Mouse (Mus musculus) CH12.LX (cell line): ENCODE data around the gene Gm8764.
"Not testable (repeated sequence)": the region's sequence is repeated elsewhere in the genome, so short reads cannot be mapped to it uniquely, and the experiment has no call there.

Source experiments
- CHD1 ChIP-seq: IDR thresholded peaks from 2 replicates; pipeline ENCODE4 v1.6.1; 2012; ENCODE audit warnings: low read depth, low read length, improper control_type of control experiment, inconsistent platforms
- CHD2 ChIP-seq: IDR thresholded peaks from 2 replicates; pipeline ENCODE4 v1.6.1; 2011; ENCODE audit warnings: low read length, improper control_type of control experiment
- CTCF ChIP-seq, 2 experiments: IDR thresholded peaks in 1 of 2; conservative IDR thresholded peaks in 1 of 2; 2 replicates each; pipeline ENCODE4 v1.5.1; 2011 to 2012; ENCODE audit warnings: low read depth in 2 of 2, low read length in 2 of 2, improper control_type of control experiment in 1 of 2, inconsistent platforms in 1 of 2, mild to moderate bottlenecking in 1 of 2, moderate library complexity in 1 of 2
- ELF1 ChIP-seq: IDR thresholded peaks from 2 replicates; pipeline ENCODE4 v1.6.1; 2014; ENCODE audit warnings: low read depth, mild to moderate bottlenecking, inconsistent platforms, low read length, improper control_type of control experiment
- EP300 ChIP-seq: IDR thresholded peaks from 2 replicates; pipeline ENCODE4 v1.6.1; 2011; ENCODE audit warnings: low read length, improper control_type of control experiment
- MAFK ChIP-seq: IDR thresholded peaks from 2 replicates; pipeline ENCODE4 v1.6.1; 2011; ENCODE audit warnings: low read length, improper control_type of control experiment; ENCODE audit not compliant: insufficient replicate concordance
- MEF2A ChIP-seq: IDR thresholded peaks from 2 replicates; pipeline ENCODE4 v1.6.1; 2014; ENCODE audit warnings: low read depth, mild to moderate bottlenecking, inconsistent platforms, low read length, improper control_type of control experiment, borderline replicate concordance
- MYC ChIP-seq: IDR thresholded peaks from 2 replicates; pipeline ENCODE4 v1.6.1; 2011; ENCODE audit warnings: low read depth, mild to moderate bottlenecking, improper control_type of control experiment, low read length
- POLR2A ChIP-seq: IDR thresholded peaks from 2 replicates; pipeline ENCODE4 v1.6.1; 2011; ENCODE audit warnings: low read depth, mild to moderate bottlenecking, improper control_type of control experiment, low read length
- TBP ChIP-seq: conservative IDR thresholded peaks from 2 replicates; pipeline ENCODE4 v1.6.1; 2011; ENCODE audit warnings: low read depth, low read length, improper control_type of control experiment
- USF1 ChIP-seq: IDR thresholded peaks from 2 replicates; pipeline ENCODE4 v1.6.1; 2014; ENCODE audit warnings: low read depth, mild to moderate bottlenecking, inconsistent platforms, low read length, improper control_type of control experiment
- ZMIZ1 ChIP-seq: IDR thresholded peaks from 2 replicates; pipeline ENCODE4 v1.6.1; 2012; ENCODE audit warnings: low read depth, mild to moderate bottlenecking, inconsistent platforms, low read length, improper control_type of control experiment

GRCm38 (mm10) chr10:104142687-104143086 is 17.1 kb upstream of the Gm8764 start, which contains the start of gene Gm21293:
- not testable (repeated sequence) for TF ChIP-seq CTCF (conservative IDR thresholded peaks at IDR 0.05 in 1 of 2, IDR thresholded peaks at IDR 0.05 in 1 of 2; ENCODE audit: low read depth in 2 of 2, low read length in 2 of 2); TBP; MAFK; POLR2A; MYC; EP300; CHD2; ZMIZ1; ELF1; MEF2A; USF1; CHD1
